Mouse (Mus musculus) liver, embryonic 16.5 days (tissue): ENCODE measurements around the gene Kcnj9. TPM values are rescaled to one million over a fixed set of nuclear protein-coding genes. Genes with fewer than 3 reads are reported as not detected.

Experiments
- ATAC-seq: fragments of 200-750 bp; cut with Nextera tagmentation; 2 replicates; pipeline ENCODE4 v1.8.0; 2017; ENCODE audit warnings: low read depth, mild to moderate bottlenecking, moderate number of reproducible peaks, moderate library complexity
- H3K27ac ChIP-seq: fragments of 300-500 bp; sonication (generic); 2 replicates; pipeline ENCODE4 v1.5.1; 2014; ENCODE audit warnings: mild to moderate bottlenecking, low read length
- H3K27me3 ChIP-seq: fragments of 300-500 bp; sonication (generic); 2 replicates; pipeline ENCODE4 v1.6.1; 2014; ENCODE audit warnings: low read depth, low read length, mixed read lengths; ENCODE audit not compliant: control insufficient read depth, insufficient read depth
- H3K36me3 ChIP-seq: fragments of 300-500 bp; sonication (generic); 2 replicates; pipeline ENCODE4 v1.6.1; 2014; ENCODE audit warnings: mild to moderate bottlenecking; ENCODE audit not compliant: control insufficient read depth, insufficient read depth
- H3K4me1 ChIP-seq: fragments of 300-500 bp; sonication (generic); 2 replicates; pipeline ENCODE4 v1.6.1; 2014; ENCODE audit warnings: low read depth, low read length, mixed read lengths; ENCODE audit not compliant: control insufficient read depth
- H3K4me2 ChIP-seq: fragments of 300-500 bp; sonication (generic); 2 replicates; pipeline ENCODE4 v1.6.1; 2014; ENCODE audit warnings: low read depth, low read length, mixed read lengths
- H3K4me3 ChIP-seq: fragments of 300-500 bp; sonication (generic); 2 replicates; pipeline ENCODE4 v1.5.1; 2014; ENCODE audit warnings: low read depth, mild to moderate bottlenecking, low read length
- H3K9ac ChIP-seq: fragments of 300-500 bp; sonication (generic); 2 replicates; pipeline ENCODE4 v1.6.1; 2014; ENCODE audit warnings: low read depth, low read length
- H3K9me3 ChIP-seq: fragments of 300-500 bp; sonication (generic); replicated peaks from 2 replicates; pipeline ENCODE4 v1.6.1; 2016; ENCODE audit warnings: low read length; ENCODE audit not compliant: control insufficient read depth
- WGBS: fragments of 180-500 bp; shearing (Covaris S2); extraction: QIAGEN DNeasy Blood & Tissue Kit; methylation state at CpG from one replicate; pipeline ENCODE4 v1.1.7; 2014; ENCODE audit not compliant: insufficient replicate concordance; 5-methylcytosine and 5-hydroxymethylcytosine counted together
- polyA plus RNA-seq: library from polyadenylated mRNA; unstranded; fragments of >200 nt; fragmentation: Nextera tagmentation; extraction: Ambion mirVana; gene quantifications from 2 replicates; pipeline ENCODE4 v1.2.1, GENCODE M21; 2015

Kcnj9 gene
- polyA plus RNA-seq, 1 experiment from 2014 or later: 0.04 TPM

- Histone ChIP-seq H3K9ac (no peak overlapping the region), H3K4me3 (no peak overlapping the region), H3K36me3 (no peaks in the 10 kb centered on the region), H3K9me3 (no peaks in the 10 kb centered on the region), H3K27me3 (no peaks in the 10 kb centered on the region), H3K4me1 (no peaks in the 10 kb centered on the region), H3K27ac (no peak overlapping the region), H3K4me2 (no peak overlapping the region)
- 67% methylated on average over 10 of the region's 10 CpGs for WGBS
- ATAC-seq: no peak
Observed at GRCm38 (mm10) chr1:172281522-172282254, 47.4 kb downstream of the Kcnj9 start.

- no peaks in the 10 kb centered on the region for H3K4me1 ChIP-seq
- no peaks in the 10 kb centered on the region for H3K9me3 ChIP-seq
- H3K4me2 ChIP-seq: no peak overlapping the region
- H3K9ac ChIP-seq: no peak overlapping the region
- H3K27me3 ChIP-seq: no peaks in the 10 kb centered on the region
- no peak overlapping the region for H3K27ac ChIP-seq
- ATAC-seq: no peak
- H3K4me3 ChIP-seq: no peak overlapping the region
- H3K36me3 ChIP-seq: no peaks in the 10 kb centered on the region
- 58% methylated on average over 16 of the region's 16 CpGs for WGBS
Observed at GRCm38 (mm10) chr1:172279768-172280509, 49.2 kb downstream of the Kcnj9 start.

- no peak for ATAC-seq
- Histone ChIP-seq H3K9ac (no peak overlapping the region), H3K4me3 (no peak overlapping the region), H3K4me2 (no peak overlapping the region), H3K36me3 (no peaks in the 10 kb centered on the region), H3K27ac (no peak overlapping the region), H3K27me3 (no peaks in the 10 kb centered on the region), H3K4me1 (no peaks in the 10 kb centered on the region), H3K9me3 (no peaks in the 10 kb centered on the region)
- WGBS: 84% methylated on average over 13 of the region's 13 CpGs
Observed at GRCm38 (mm10) chr1:172278328-172278727, 50.8 kb downstream of the Kcnj9 start.

GRCm38 (mm10) chr1:172277172-172277571, 51.9 kb downstream of the Kcnj9 start:
- Histone ChIP-seq H3K27me3 (no peaks in the 10 kb centered on the region), H3K9ac (no peak overlapping the region), H3K36me3 (no peaks in the 10 kb centered on the region), H3K4me1 (no peaks in the 10 kb centered on the region), H3K4me3 (no peak overlapping the region), H3K9me3 (no peaks in the 10 kb centered on the region), H3K27ac (no peak overlapping the region), H3K4me2 (no peak overlapping the region)
- WGBS: 20% methylated on average over 3 of the region's 3 CpGs
- ATAC-seq: no peak

- no peak overlapping the region for H3K4me3 ChIP-seq
- 59% methylated on average over 5 of the region's 5 CpGs for WGBS
- no peaks in the 10 kb centered on the region for H3K4me1 ChIP-seq
- H3K27me3 ChIP-seq: no peaks in the 10 kb centered on the region
- no peaks in the 10 kb centered on the region for H3K36me3 ChIP-seq
- no peak overlapping the region for H3K9ac ChIP-seq
- ATAC-seq: no peak
- no peak overlapping the region for H3K4me2 ChIP-seq
- H3K27ac ChIP-seq: no peak overlapping the region
- H3K9me3 ChIP-seq: no peaks in the 10 kb centered on the region
Observed at GRCm38 (mm10) chr1:172274547-172274946, 54.6 kb downstream of the Kcnj9 start.

GRCm38 (mm10) chr1:172274116-172274515, 55.0 kb downstream of the Kcnj9 start:
- Histone ChIP-seq H3K27me3 (no peaks in the 10 kb centered on the region), H3K9me3 (no peaks in the 10 kb centered on the region), H3K4me2 (no peak overlapping the region), H3K36me3 (no peaks in the 10 kb centered on the region), H3K4me3 (no peak overlapping the region), H3K4me1 (no peaks in the 10 kb centered on the region), H3K9ac (no peak overlapping the region), H3K27ac (no peak overlapping the region)
- 41% methylated on average over 5 of the region's 5 CpGs for WGBS
- no peak for ATAC-seq

- H3K4me3 ChIP-seq: no peak overlapping the region
- WGBS: 66% methylated on average over 6 of the region's 6 CpGs
- H3K4me2 ChIP-seq: no peak overlapping the region
- H3K4me1 ChIP-seq: no peaks in the 10 kb centered on the region
- ATAC-seq: no peak
- H3K27ac ChIP-seq: no peak overlapping the region
- H3K27me3 ChIP-seq: no peaks in the 10 kb centered on the region
- no peak overlapping the region for H3K9ac ChIP-seq
- H3K36me3 ChIP-seq: no peaks in the 10 kb centered on the region
- no peaks in the 10 kb centered on the region for H3K9me3 ChIP-seq
Observed at GRCm38 (mm10) chr1:172273386-172273785, 55.7 kb downstream of the Kcnj9 start.

- Histone ChIP-seq H3K36me3 (no peaks in the 10 kb centered on the region), H3K4me2 (no peak overlapping the region), H3K9ac (no peak overlapping the region), H3K4me1 (no peaks in the 10 kb centered on the region), H3K4me3 (no peak overlapping the region), H3K9me3 (no peaks in the 10 kb centered on the region), H3K27ac (no peak overlapping the region), H3K27me3 (no peaks in the 10 kb centered on the region)
- WGBS: 67% methylated on average over 10 of the region's 10 CpGs
- no peak for ATAC-seq
Observed at GRCm38 (mm10) chr1:172271765-172272164, 57.4 kb downstream of the Kcnj9 start.

GRCm38 (mm10) chr1:172271208-172271607, 57.9 kb downstream of the Kcnj9 start:
- Histone ChIP-seq H3K9me3 (no peaks in the 10 kb centered on the region), H3K4me3 (no peak overlapping the region), H3K27me3 (no peaks in the 10 kb centered on the region), H3K4me1 (no peaks in the 10 kb centered on the region), H3K27ac (no peak overlapping the region), H3K4me2 (no peak overlapping the region), H3K36me3 (no peaks in the 10 kb centered on the region), H3K9ac (no peak overlapping the region)
- WGBS: 59% methylated on average over 3 of the region's 3 CpGs
- no peak for ATAC-seq
